Mouse (Mus musculus) cerebellum, postnatal 36 days (tissue): ENCODE measurements around the gene Zfp961.
"Not testable (repeated sequence)": the region's sequence is repeated elsewhere in the genome, so short reads cannot be mapped to it uniquely, and the experiment has no call there.

Experiments
- DNase-seq, 2 experiments: peaks; one replicate each; pipeline ENCODE4 v3.0.0; 2021 to 2022; ENCODE audit warnings: mixed read lengths in 2 of 2

The Zfp961 gene

DNA sequence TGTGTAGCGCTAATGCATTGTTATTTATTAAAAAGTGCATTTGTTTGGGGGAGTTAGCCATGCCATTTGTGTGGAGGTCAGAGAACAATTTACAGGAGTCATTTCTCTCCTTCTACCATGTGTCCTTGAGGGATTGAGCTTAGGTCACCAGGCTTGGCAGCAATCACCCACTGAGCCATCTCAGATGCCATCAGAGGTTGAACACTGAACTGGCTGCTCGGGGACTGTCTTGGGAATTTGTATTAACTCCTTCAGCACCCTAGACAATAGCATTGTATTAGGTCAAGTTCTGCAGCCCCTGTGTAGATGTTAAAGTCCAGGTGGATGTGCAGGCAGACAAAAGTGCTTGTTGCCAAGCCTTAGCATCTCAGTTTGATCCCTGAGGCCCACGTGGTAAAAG, 13.2 kb downstream of the Zfp961 start:
- DNase-seq = no peak

DNA sequence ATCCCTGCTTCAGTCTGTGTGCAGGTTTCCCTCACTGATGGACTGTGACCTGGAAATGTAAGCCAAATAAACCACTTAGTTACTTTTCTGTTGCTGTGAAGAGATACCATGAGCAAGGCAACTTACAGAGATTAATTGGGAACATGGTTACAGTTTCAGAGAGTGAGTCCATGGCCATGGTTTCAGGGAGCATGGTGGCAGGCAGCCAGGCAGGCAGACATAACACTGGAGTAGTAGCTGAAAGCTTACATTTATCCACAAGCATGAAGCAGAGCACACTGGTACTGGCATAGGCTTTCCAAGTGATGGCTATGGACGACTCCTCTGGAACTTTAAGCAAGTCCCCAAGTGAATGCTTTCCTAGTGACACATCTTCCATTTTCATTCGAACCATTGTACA, 14.3 kb downstream of the Zfp961 start:
- no peak for DNase-seq

DNA sequence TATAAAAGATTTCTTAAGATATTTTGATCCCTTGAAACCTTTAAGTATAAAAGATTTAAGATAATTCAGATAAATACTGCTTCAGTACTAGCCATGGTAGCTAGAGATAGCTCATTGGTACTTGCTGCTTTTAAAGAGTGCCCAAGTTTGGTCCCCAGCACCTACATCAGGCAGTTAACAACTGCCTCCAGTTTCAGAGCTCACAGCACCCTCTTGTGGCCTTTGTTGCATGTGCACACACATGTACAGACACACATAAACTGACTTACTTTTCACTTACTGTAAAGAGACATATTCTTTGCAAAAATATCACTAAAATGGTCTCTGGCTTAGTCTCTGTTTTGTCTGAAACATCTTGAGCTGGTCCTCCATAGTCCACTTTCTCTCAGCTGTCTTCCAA, 15.6 kb downstream of the Zfp961 start:
- DNase-seq = no peak

DNA sequence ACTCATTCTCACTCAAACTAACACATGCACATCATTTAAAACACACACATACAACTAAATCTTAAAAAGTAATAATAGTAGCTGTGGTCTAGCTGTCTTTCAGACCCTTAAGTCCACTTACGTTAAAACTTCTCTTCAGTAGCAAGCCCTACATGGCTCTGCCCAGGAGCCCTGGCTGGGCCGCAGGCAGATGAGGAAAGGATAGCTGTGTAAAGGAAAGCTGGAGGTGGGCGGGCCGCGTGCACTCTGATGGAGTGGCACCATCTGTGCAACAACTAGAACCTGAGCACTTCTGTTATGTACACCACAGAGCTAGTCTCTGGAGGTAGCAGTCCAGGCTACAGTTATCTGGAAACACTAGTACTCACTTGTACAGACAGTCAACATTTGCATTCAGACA, 16.4 kb downstream of the Zfp961 start:
- no peak for DNase-seq

DNA sequence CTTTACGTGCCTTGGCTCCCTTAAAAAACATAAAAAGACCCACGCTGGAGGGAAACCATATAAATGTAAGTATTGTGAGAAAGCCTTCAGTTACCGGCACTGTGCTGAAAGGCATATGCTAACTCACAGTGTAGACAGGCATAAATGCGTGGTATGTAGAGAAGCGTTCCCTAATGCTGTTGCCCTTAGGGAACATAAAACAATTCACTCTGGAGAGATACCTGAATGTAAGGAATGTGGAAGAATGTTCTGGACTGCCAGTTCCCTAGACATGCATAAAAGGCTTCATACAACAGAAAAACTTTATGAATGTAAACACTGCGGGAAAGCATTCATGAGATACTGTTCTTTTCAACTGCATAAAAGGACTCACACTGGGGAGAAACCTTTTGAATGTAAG, 17.3 kb downstream of the Zfp961 start:
- no peak for DNase-seq

DNA sequence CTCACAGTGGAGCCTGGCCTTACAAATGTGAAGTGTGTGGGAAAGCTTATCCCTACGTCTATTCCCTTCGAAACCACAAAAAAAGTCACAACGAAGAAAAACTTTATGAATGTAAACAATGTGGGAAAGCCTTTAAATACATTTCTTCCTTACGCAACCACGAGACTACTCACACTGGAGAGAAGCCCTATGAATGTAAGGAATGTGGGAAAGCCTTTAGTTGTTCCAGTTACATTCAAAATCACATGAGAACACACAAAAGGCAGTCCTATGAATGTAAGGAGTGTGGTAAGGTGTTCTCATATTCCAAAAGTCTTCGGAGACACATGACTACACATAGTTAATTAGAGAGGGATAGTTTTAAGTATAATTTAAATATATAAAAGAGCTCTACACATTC, 17.8 kb downstream of the Zfp961 start:
- no peak for DNase-seq

DNA sequence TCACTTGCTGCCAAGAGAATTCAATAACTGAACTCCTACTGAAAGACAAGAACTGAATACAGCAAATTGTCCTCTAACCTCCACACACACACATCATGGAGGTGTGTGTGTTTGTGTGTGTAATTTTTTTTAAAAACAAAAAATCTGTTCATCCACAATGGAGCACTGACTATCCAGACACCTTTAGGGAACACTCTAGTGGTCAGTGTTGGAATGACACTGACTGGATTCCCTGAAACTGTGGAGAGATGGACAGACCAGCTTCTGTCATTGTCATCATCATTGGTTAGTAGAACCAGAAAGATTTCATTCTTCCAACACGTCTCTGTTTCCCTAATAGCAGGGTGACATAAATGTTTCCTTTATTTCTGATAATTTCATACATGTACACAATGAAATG, 21.1 kb downstream of the Zfp961 start:
- peak in 1 of 2 experiments; percentile 41 for DNase-seq

DNA sequence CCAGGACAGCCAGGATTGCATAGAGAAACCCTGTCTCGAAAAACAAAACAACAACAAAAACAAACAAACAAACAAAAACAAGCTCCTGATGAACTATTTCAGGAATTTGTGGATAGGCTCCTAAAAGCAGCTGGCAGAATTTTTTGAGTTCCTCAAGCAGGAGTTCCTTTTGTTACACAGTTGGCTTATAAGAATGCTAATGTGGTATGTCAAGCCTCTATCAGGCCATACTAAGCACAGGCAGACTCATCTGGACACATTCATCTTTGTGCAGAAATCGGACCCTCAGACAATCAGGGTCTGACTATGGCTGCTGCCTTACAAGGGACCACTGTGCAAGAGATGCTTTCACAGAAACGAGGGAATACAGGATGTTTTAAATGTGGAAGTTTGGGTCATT, 23.4 kb downstream of the Zfp961 start:
- DNase-seq = no peak

DNA sequence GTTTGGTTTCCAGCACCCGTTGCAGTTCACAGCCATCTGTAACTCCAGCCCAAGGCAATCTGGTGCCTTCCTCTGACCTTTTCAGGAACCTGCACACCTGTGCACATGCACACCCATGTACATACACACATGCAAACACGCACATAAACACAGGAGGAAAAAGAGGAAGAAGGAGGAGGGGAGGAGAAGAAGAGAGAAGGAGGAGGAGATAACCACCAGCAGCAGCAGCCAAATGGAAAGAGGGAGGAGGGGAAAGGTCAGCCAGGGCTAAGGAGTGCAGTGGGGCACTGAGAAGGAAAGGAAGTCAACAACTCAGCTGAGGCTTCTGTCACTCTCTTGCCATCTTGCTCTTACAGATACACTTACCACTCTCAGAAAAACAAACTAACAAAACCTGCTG, 30.2 kb downstream of the Zfp961 start:
- DNase-seq = no peak

DNA sequence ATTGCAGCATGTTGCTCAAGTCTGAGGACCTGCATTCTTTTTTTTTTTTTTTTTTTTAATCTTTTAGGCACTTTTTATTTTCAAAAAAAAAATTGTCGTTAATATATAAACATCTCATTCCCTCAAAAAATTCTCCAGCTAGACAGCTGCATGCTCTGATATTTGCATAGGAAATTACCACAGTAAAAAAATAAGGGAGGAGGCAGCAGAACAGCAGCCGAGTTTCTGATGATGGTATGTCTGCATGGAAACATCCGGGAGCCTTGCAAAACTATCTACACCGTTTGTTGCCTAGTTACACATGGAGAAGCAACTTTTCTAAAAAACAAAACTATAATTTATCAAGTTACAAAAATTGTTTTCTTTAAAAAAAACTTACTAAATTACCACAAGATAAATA, 30.6 kb downstream of the Zfp961 start:
- no peak for DNase-seq

DNA sequence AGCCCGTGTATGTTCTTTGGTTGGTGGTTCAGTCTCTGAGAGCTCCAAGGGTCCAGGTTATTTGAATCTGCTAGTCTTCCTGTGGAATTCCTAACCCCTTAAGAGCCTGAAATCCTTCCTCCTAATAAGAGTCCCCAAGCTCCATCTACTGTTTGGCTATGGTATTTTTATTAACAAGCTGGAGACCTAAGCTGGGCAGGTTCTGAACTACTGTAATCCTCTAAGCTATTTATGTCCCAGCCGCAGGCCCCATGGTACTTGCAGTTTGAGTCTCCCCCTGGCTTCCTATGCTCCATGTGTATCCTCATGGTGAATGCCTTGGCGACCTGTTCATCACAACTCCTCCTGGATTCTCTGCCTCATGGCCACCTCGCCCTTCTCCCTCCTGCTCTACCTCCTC, 33.8 kb downstream of the Zfp961 start:
- no peak for DNase-seq

DNA sequence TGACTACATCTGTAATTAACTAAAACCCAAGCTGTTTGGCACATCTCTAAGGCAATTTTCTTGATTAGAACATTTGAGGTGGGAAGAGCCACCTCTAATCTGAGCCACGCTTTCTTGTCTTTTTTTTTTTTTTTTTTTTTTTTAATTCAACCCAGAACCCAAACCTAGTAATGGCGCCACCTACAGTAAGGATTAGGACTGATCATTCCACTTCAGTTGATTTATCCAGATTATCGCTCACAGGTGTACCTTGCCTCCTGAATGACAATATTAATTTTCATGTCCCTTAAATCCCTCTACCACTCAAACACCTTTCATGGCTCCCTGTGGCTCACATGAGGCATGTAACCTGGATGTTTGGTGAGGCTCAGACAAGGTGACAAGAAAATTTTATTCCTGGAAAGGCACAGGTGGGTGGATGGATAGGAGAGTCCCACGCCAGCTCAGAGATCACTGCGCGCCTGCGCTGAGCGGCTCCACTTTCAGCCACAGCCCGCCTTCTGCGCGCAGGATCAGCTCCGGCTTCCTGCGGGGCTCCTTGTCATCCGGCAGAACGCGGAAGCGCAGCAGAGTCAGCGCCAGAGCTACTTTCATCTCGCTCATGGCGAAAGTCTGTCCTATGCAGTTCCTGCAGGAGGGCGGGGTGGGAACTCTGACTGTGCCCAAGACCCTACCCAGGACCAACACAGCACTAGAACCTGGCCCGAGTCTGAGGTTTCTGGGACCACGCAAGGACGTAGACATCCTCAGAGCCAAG, 37.5 kb downstream of the Zfp961 start:
- peak; percentile 64 to 76 for DNase-seq

DNA sequence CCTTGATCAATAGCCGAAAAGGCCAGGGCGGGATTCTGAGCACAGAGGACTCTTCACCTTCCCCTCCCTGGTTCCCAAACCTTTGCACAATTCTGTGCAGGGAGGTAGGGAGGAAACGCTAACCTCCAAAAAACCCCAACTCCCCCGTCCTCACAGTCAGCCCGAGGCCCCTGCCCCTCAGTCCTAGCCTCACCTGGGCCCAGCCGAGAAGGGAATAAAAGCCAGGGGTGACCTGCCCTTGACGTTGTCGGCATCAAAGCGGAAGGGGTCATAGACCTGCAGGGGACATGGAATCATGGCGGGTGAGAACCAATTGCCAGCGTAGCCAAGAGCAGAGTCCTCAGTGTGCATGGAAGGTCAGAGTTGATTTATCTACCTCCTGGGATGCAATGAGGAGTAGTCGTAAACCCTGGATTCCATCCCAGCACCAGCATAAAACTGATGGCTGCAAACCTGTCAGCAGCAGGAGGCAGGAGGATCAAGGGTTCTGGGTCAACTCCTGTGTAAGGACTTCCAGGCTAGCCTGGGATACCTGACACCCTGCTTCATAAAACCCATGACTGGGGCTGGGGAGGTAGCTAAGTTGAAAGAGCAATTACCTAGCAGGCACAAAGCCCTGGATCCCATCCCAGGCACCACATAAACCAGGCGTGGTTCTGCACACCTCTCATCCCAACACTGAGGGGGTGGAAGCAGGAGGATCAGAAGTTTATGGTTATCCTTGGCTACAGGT, 38.2 kb downstream of the Zfp961 start:
- no peak for DNase-seq

DNA sequence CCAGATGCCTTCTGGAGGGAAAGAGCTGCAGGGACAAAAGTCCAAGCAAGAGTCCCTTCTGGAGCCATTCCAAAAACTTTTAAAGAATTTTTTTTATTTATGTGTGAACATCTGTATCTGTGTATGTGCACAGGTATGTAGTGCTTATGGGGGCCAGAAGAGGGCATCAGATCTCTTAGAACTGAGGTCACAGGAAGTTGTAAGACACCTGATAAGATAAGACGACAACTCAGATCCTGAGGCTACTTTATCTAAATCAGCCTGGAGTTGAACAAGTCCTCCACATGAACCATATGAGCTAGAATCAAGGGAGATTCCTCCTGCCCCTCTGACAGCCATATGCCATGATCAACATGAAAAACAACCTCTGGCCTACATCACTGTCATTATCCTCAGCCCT, 48.6 kb downstream of the Zfp961 start:
- no peak for DNase-seq

DNA sequence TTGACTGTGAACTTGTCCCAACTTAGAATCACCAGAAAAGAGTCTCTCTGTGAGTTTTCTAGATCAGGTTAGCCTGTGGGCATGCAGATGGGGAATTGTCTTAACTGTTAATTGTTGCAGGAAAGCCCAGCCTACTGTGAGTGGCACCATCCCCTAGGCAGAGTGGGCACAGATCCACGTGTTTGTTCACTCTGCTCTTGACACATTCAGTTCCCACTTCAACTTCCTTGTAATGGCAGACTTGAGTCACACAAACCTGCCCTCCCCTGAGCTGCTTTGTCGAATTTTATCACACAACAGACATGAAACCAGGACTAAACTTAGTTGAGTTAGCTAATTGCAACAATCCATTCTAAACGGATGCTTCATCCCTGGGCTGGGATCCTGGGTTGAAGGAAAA, 49.4 kb downstream of the Zfp961 start:
- no peak for DNase-seq

DNA sequence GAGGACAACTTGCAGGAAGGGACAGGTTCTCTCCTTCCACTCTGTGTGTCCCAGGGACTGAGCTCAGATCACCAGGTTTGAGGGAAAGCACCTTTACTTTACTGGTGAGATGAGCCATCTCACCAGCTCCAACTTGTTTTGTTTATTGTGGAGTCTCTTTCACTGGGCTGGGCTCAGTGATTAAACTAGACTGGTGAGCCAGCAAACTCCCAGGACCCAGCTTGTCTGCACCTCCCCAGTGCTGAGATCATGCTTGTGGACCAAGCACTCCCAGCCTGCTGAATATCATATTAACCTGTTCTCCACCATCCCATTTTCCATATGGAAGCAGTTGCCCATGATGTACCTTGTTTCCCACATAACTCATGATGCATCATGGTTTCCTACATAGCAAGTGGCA, 52.1 kb downstream of the Zfp961 start:
- DNase-seq = no peak

DNA sequence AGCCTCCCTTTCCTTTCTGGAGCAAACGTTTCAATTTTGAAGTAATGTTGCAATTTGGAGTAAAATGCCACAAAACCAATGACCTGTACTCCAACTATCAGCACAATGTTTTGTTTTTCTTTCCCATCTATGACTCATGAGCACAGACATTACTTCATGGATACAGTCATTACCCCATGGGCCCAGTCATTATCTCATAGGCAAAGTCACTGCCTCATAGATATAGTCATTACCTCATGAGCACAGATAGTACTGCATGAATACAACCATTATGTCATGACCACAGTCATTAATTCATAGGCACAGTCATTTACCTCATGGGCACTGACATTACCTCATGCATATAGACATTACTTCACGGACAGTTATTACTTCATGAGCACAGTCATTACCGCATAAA, 55.1 kb downstream of the Zfp961 start:
- DNase-seq = no peak

DNA sequence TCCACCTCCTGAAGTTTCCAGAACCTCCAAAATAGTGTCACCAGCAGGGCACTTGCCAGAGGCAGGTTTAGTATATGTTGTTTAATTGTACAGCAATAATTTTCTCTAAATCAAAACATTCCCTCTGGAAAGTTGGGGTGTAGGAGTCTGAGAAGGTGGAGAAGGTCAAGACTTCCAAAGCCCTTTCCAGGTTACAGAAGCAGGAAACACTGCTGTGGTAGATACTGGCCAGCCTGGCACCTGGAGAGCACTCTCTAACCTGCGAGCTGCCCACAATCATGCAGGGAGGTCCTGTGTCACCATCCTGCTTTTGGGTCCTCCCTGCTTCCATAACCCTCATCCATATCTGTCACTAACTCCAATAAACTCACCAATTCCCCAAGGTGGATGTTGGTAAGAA, 55.9 kb downstream of the Zfp961 start:
- no peak for DNase-seq

DNA sequence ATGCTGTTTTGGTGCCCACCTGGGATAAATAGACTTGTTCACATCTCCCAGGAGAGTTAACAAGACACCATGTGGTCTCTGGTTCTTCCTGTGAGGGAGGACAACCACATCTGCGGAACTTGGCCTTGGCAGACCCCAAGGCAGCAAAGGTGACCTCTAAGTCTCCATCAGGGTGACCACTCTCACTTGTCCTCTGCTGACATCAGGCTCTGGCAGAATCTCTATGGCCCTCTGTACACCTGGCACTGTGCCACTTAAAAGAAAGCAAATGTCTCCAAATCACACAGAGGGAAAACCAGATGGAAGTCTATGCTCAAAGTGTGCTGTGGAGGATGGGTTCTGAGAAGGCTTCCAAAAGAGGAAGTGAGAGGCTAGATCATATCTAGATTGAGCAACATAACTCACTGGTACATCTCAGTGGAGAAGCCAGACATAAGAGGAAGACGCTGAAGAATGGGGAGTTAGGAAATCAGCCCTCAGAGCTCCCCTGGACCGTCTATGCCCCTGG, 57.4 kb downstream of the Zfp961 start:
- DNase-seq = no peak

DNA sequence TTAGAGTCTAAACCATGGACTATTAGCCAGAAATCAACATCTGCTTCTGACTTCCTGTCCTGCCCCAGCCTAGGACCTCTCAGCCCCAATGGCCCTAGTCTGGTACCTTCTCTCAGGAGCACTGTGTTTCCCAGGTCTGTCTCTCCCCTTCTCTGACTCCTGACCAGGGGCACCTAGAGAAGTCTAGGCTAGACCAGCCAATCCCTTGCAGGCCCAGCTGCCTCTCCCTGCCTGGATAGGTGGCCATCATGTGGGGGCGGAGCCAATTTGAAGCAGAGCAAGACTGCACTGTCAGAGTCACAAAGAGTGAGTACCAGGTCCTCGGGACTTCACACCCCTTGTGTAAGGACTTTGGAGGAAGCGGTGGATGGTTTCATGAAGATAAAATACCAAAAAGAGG, 58.6 kb downstream of the Zfp961 start, which contains the start of gene Cyp4f18:
Cyp4f18 (minus strand) TSS at position 154 of the 400 bp plus-strand sequence.
- DNase-seq = no peak

DNA sequence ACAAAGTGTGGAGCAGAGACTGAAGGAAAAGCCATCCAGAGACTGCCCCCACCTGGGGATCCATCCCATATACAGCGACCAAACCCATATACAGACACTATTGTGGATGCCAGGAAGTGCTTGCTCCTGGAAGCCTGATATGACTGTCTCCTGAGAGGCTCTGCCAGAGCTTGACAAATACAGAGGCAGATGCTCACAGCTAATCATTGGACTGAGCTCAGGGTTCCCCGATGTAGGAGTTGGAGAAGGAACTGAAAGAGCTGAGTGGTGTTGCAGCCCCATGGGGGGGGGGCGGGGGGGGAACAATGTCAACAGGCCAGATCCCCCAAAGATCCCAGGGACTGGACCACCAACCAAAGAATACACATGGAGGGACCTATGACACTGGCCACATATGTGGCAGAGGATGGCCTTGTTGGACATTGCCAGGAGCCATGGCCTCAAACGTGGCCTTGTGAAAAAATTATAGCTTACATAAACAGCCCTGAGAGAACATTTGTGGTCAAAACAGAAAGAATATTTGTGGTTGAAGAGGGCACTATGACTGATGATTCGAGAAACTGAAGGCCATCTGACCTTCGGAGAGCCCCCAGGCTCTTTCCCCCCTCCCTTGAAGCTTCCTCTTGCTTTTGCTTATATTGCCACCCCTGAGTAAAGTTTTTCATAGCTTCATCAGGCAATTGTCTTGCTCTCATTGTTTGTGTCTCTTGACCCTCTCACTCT, 62.8 kb downstream of the Zfp961 start:
- DNase-seq = not testable (repeated sequence)

DNA sequence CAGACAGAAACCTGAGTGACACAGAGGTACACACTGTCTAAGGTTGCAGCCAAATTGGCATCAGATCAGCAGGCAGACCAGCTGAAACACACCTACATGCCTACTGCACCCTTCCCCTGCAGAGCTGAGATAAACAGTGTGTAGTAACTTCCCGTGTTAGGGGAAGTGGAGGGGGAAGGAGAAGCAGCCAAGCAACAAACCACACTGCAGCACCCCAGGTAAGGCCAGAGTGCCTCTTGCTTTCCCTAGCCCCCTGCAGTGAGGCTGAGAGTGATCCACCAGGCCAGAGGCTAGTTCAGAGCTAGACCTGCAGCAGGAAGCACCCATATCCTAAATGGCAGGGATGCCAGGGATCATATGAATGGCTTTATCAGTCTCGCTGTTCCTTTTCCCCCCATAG, 66.5 kb downstream of the Zfp961 start:
- not testable (repeated sequence) for DNase-seq

DNA sequence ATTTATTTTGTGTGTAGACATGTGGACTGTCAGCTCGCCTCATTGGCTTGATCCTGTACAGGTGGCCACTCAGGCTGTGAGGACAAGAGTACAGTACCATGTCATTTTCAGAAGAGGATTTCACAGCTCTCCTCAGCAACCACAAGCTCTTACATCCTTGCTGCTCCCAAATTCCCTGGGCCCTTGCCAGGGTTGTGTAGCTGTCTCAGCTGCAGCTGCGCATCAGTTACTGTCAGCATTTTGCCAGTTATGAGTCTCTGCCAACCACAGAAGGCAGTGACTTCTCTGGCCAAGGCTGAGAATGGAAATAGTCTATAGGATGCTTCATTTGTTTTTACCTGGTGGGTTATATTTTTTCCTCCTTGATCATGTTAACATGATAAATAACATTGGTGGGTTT, 67.3 kb downstream of the Zfp961 start:
- no peak for DNase-seq

DNA sequence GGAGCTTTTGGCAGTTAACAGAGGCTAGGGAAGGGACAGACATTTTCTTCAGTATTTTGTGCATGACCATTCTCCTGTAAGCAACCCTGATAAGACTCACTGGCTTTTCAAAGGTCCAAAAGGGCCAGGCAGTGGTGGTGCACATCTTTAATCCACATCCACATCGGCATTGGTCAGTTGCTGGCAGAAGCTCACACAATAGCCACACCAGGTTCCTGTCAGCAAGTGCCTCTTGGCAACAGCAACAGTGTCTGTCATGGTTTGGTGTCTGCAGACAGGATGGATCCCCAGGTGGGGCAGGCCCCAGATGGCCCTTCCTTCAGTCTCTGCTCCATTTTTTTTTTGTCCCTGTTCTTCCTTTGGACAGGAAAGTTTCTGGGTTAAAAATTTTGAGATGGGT, 68.2 kb downstream of the Zfp961 start:
- DNase-seq = peak in 1 of 2 experiments; percentile 10
